Mouse (Mus musculus) MEL (cell line): ENCODE measurements around the gene Ppfia1. TPM values are rescaled to one million over a fixed set of nuclear protein-coding genes. Genes with fewer than 3 reads are reported as not detected.

ENCODE experiments used
- DNase-seq: peaks from one replicate; pipeline ENCODE4 v3.0.0; 2011; ENCODE audit warnings: low read depth, low spot score
- H3K27ac ChIP-seq: 2 replicates; pipeline ENCODE4 v1.5.1; 2012; ENCODE audit warnings: low read depth, mild to moderate bottlenecking, control low read depth, low read length, moderate library complexity; ENCODE audit not compliant: control insufficient read depth
- H3K27me3 ChIP-seq, 2 experiments: fragments of 150-350 bp in 1 of 2; sonication (generic) in 1 of 2; 2 replicates each; pipeline ENCODE4 v1.6.1; 2012; ENCODE audit warnings: low read length in 2 of 2, mild to moderate bottlenecking in 2 of 2, improper control_type of control experiment in 1 of 2, moderate library complexity in 1 of 2; ENCODE audit not compliant: insufficient read depth in 2 of 2, control insufficient read depth in 1 of 2
- H3K36me3 ChIP-seq, 2 experiments: 2 replicates each; pipeline ENCODE4 v1.6.1; 2012 to 2014; ENCODE audit warnings: low read length in 2 of 2, improper control_type of control experiment in 1 of 2, inconsistent platforms in 1 of 2, mild to moderate bottlenecking in 1 of 2; ENCODE audit not compliant: insufficient read depth in 2 of 2, control insufficient read depth in 1 of 2
- H3K4me1 ChIP-seq, 2 experiments: fragments of 150-350 bp in 1 of 2; sonication (generic) in 1 of 2; 2 replicates each; pipeline ENCODE4 v1.6.1; 2012; ENCODE audit warnings: low read length in 2 of 2, improper control_type of control experiment in 1 of 2, mild to moderate bottlenecking in 1 of 2; ENCODE audit not compliant: insufficient read depth in 2 of 2, control insufficient read depth in 1 of 2
- H3K4me3 ChIP-seq, 2 experiments: fragments of 150-350 bp in 1 of 2; sonication (generic) in 1 of 2; 2 replicates each; pipeline ENCODE4 v1.5.1; 2012; ENCODE audit warnings: low read depth in 2 of 2, low read length in 2 of 2, mild to moderate bottlenecking in 2 of 2, moderate library complexity in 2 of 2, control low read depth in 1 of 2, improper control_type of control experiment in 1 of 2; ENCODE audit not compliant: control insufficient read depth in 1 of 2, insufficient read depth in 1 of 2
- H3K79me2 ChIP-seq: 2 replicates; pipeline ENCODE4 v1.6.1; 2012; ENCODE audit warnings: mild to moderate bottlenecking, low read length, moderate library complexity; ENCODE audit not compliant: control insufficient read depth, poor library complexity, insufficient read depth
- H3K9ac ChIP-seq: 2 replicates; pipeline ENCODE4 v1.6.1; 2012; ENCODE audit warnings: low read depth, mild to moderate bottlenecking, control low read depth, low read length, moderate library complexity; ENCODE audit not compliant: control insufficient read depth, poor library complexity, severe bottlenecking
- H3K9me3 ChIP-seq: fragments of 150-350 bp; sonication (generic); replicated peaks from 2 replicates; pipeline ENCODE4 v1.6.1; 2012; ENCODE audit warnings: mild to moderate bottlenecking, low read length, improper control_type of control experiment, moderate library complexity; ENCODE audit not compliant: insufficient read depth
- BHLHE40 ChIP-seq: IDR thresholded peaks from 2 replicates; pipeline ENCODE4 v1.6.1; 2012; ENCODE audit warnings: low read depth, mild to moderate bottlenecking, inconsistent platforms, low read length, improper control_type of control experiment, borderline replicate concordance
- CHD1 ChIP-seq: IDR thresholded peaks from 2 replicates; pipeline ENCODE4 v1.6.1; 2012; ENCODE audit warnings: low read depth, mild to moderate bottlenecking, inconsistent platforms, low read length, improper control_type of control experiment
- CHD2 ChIP-seq: IDR thresholded peaks from 2 replicates; pipeline ENCODE4 v1.6.1; 2011; ENCODE audit warnings: low read length, improper control_type of control experiment
- CTCF ChIP-seq, 3 experiments: IDR thresholded peaks in 2 of 3; conservative IDR thresholded peaks in 1 of 3; 2 replicates each; pipeline ENCODE4 v1.5.1; 2011 to 2012; ENCODE audit warnings: low read length in 3 of 3, low read depth in 2 of 3, mild to moderate bottlenecking in 2 of 3, improper control_type of control experiment in 1 of 3, inconsistent platforms in 1 of 3, mixed read lengths in 1 of 3, moderate library complexity in 1 of 3; ENCODE audit not compliant: control insufficient read depth in 1 of 3, insufficient read depth in 1 of 3, poor library complexity in 1 of 3, severe bottlenecking in 1 of 3
- ELF1 ChIP-seq: IDR thresholded peaks from 2 replicates; pipeline ENCODE4 v1.6.1; 2014; ENCODE audit warnings: low read depth, mild to moderate bottlenecking, inconsistent platforms, low read length, improper control_type of control experiment, moderate library complexity
- EP300 ChIP-seq, 2 experiments: IDR thresholded peaks; 2 replicates each; pipeline ENCODE4 v1.6.1; 2011; ENCODE audit warnings: improper control_type of control experiment in 2 of 2, low read length in 2 of 2, low read depth in 1 of 2, mild to moderate bottlenecking in 1 of 2
- GABPA ChIP-seq: IDR thresholded peaks from 2 replicates; pipeline ENCODE4 v1.6.1; 2012; ENCODE audit warnings: low read depth, mild to moderate bottlenecking, inconsistent platforms, low read length, improper control_type of control experiment, moderate library complexity
- HCFC1 ChIP-seq: IDR thresholded peaks from 2 replicates; pipeline ENCODE4 v1.6.1; 2012; ENCODE audit warnings: low read depth, mild to moderate bottlenecking, inconsistent platforms, low read length, improper control_type of control experiment, moderate library complexity
- KAT2A ChIP-seq: conservative IDR thresholded peaks from 2 replicates; pipeline ENCODE4 v1.6.1; 2012; ENCODE audit warnings: low read depth, low read length, improper control_type of control experiment, inconsistent platforms
- MAFK ChIP-seq: IDR thresholded peaks from 2 replicates; pipeline ENCODE4 v1.6.1; 2011; ENCODE audit warnings: low read depth, mild to moderate bottlenecking, low read length, improper control_type of control experiment, borderline replicate concordance
- MAX ChIP-seq: IDR thresholded peaks from 2 replicates; pipeline ENCODE4 v1.6.1; 2011; ENCODE audit warnings: low read length, improper control_type of control experiment
- MAZ ChIP-seq: IDR thresholded peaks from 2 replicates; pipeline ENCODE4 v1.6.1; 2012; ENCODE audit warnings: low read depth, mild to moderate bottlenecking, inconsistent platforms, low read length, improper control_type of control experiment
- MEF2A ChIP-seq: IDR thresholded peaks from 2 replicates; pipeline ENCODE4 v1.6.1; 2014; ENCODE audit warnings: low read depth, mild to moderate bottlenecking, inconsistent platforms, low read length, improper control_type of control experiment; ENCODE audit not compliant: poor library complexity, insufficient replicate concordance, severe bottlenecking; ENCODE audit errors: extremely low read depth
- MXI1 ChIP-seq: IDR thresholded peaks from 2 replicates; pipeline ENCODE4 v1.6.1; 2011; ENCODE audit warnings: mild to moderate bottlenecking, low read depth, low read length, improper control_type of control experiment
- MYB ChIP-seq: IDR thresholded peaks from 2 replicates; pipeline ENCODE4 v1.6.1; 2011; ENCODE audit warnings: mild to moderate bottlenecking, low read depth, low read length, improper control_type of control experiment
- NELFE ChIP-seq: IDR thresholded peaks from 2 replicates; pipeline ENCODE4 v1.6.1; 2011; ENCODE audit warnings: low read depth, low read length, improper control_type of control experiment
- NRF1 ChIP-seq: IDR thresholded peaks from 2 replicates; pipeline ENCODE4 v1.6.1; 2014; ENCODE audit warnings: low read depth, mild to moderate bottlenecking, inconsistent platforms, low read length, improper control_type of control experiment, moderate library complexity; ENCODE audit not compliant: poor library complexity, insufficient read depth, severe bottlenecking
- POLR2A ChIP-seq, 2 experiments: IDR thresholded peaks; 2 replicates each; pipeline ENCODE4 v1.6.1; 2011 to 2012; ENCODE audit warnings: low read length in 2 of 2, mild to moderate bottlenecking in 2 of 2, control low read depth in 1 of 2, improper control_type of control experiment in 1 of 2, low read depth in 1 of 2, moderate library complexity in 1 of 2; ENCODE audit not compliant: control insufficient read depth in 1 of 2, insufficient read depth in 1 of 2, poor library complexity in 1 of 2
- POLR2AphosphoS2 ChIP-seq: IDR thresholded peaks from 2 replicates; pipeline ENCODE4 v1.6.1; 2011; ENCODE audit warnings: low read length, improper control_type of control experiment
- POLR2AphosphoS5 ChIP-seq: IDR thresholded peaks from 2 replicates; pipeline ENCODE4 v1.6.1; 2012; ENCODE audit warnings: low read depth, borderline replicate concordance, mild to moderate bottlenecking, inconsistent platforms, low read length, moderate library complexity, mixed read lengths
- RAD21 ChIP-seq: IDR thresholded peaks from 2 replicates; pipeline ENCODE4 v1.6.1; 2011; ENCODE audit warnings: mild to moderate bottlenecking, low read depth, low read length, improper control_type of control experiment
- RCOR1 ChIP-seq: IDR thresholded peaks from 2 replicates; pipeline ENCODE4 v1.6.1; 2012; ENCODE audit warnings: low read depth, mild to moderate bottlenecking, inconsistent platforms, low read length, improper control_type of control experiment
- SIN3A ChIP-seq: IDR thresholded peaks from 2 replicates; pipeline ENCODE4 v1.6.1; 2012; ENCODE audit warnings: low read length, improper control_type of control experiment, inconsistent platforms
- SMC3 ChIP-seq: IDR thresholded peaks from 2 replicates; pipeline ENCODE4 v1.6.1; 2011; ENCODE audit warnings: low read depth, low read length, improper control_type of control experiment
- TAL1 ChIP-seq: IDR thresholded peaks from 2 replicates; pipeline ENCODE4 v1.6.1; 2012; ENCODE audit warnings: mild to moderate bottlenecking, inconsistent platforms, low read length, moderate library complexity, mixed read lengths
- TCF12 ChIP-seq: IDR thresholded peaks from 2 replicates; pipeline ENCODE4 v1.6.1; 2014; ENCODE audit warnings: low read depth, mild to moderate bottlenecking, inconsistent platforms, low read length, improper control_type of control experiment, moderate library complexity
- UBTF ChIP-seq: IDR thresholded peaks from 2 replicates; pipeline ENCODE4 v1.6.1; 2012; ENCODE audit warnings: low read depth, mild to moderate bottlenecking, inconsistent platforms, low read length, improper control_type of control experiment, moderate library complexity, borderline replicate concordance; ENCODE audit not compliant: insufficient read depth
- USF1 ChIP-seq: IDR thresholded peaks from 2 replicates; pipeline ENCODE4 v1.6.1; 2014; ENCODE audit warnings: low read depth, mild to moderate bottlenecking, inconsistent platforms, low read length, improper control_type of control experiment, moderate library complexity
- ZC3H11A ChIP-seq: IDR thresholded peaks from 2 replicates; pipeline ENCODE4 v1.6.1; 2012; ENCODE audit warnings: low read depth, mild to moderate bottlenecking, inconsistent platforms, low read length, improper control_type of control experiment
- ZKSCAN1 ChIP-seq: IDR thresholded peaks from 2 replicates; pipeline ENCODE4 v1.6.1; 2012; ENCODE audit warnings: low read depth, mild to moderate bottlenecking, inconsistent platforms, low read length, improper control_type of control experiment, moderate library complexity
- ZMIZ1 ChIP-seq: IDR thresholded peaks from 2 replicates; pipeline ENCODE4 v1.6.1; 2012; ENCODE audit warnings: low read depth, mild to moderate bottlenecking, inconsistent platforms, low read length, improper control_type of control experiment, moderate library complexity
- ZNF384 ChIP-seq: IDR thresholded peaks from 2 replicates; pipeline ENCODE4 v1.6.1; 2012; ENCODE audit warnings: low read depth, mild to moderate bottlenecking, inconsistent platforms, low read length, improper control_type of control experiment
- polyA plus RNA-seq, 2 experiments: library from polyadenylated mRNA; stranded (reverse) in 1 of 2; unstranded in 1 of 2; fragments of >175 nt in 1 of 2; fragments of >200 nt in 1 of 2; gene quantifications; 2 replicates each; pipeline versions ENCODE4 v1.2.1 to v1.2.4; 2012; ENCODE audit warnings: low replicate concordance in 2 of 2, low read depth in 1 of 2; ENCODE audit not compliant: insufficient read length in 2 of 2, insufficient read depth in 1 of 2, missing spikeins in 1 of 2
- total RNA-seq: library from RNA; depleted of rRNA; stranded (reverse); fragments of 300-350 nt; gene quantifications from 2 replicates; pipeline ENCODE4 v1.2.3, GENCODE M21; 2012

Gene Ppfia1
- total and polyA plus RNA-seq, 3 experiments, result 38.5 to 53.1 TPM; not detected in 1

- H3K36me3 ChIP-seq, result peaks cover 9 to 20% of the 10 kb centered on the region in 2 experiments
These were observed 44.4 kb downstream of the Ppfia1 start for GRCm38 (mm10) chr7:144509090-144509489.

GRCm38 (mm10) chr7:144506807-144507206 is 46.7 kb downstream of the Ppfia1 start:
- no peaks in the 10 kb centered on the region for H3K79me2 ChIP-seq
- H3K4me3 ChIP-seq, result no peak overlapping the region
- peaks cover 12 to 17% of the 10 kb centered on the region in 2 experiments for H3K4me1 ChIP-seq
- peaks cover 6 to 20% of the 10 kb centered on the region in 2 experiments for H3K36me3 ChIP-seq
- H3K9me3 ChIP-seq, result no peaks in the 10 kb centered on the region
- no peaks in the 10 kb centered on the region for H3K27me3 ChIP-seq
- DNase-seq, result peak; percentile 64
- peak overlapping the region; percentile 37; the same call in 1 of the 2 replicates for H3K27ac ChIP-seq
- no peak overlapping the region for H3K9ac ChIP-seq
- TF ChIP-seq USF1, result no peak
- TF ChIP-seq SIN3A, result peak; percentile 86
- no peak for TF ChIP-seq GABPA
- peak; percentile 72 for TF ChIP-seq TAL1
- no peak for TF ChIP-seq CHD2
- TF ChIP-seq MAX, result no peak; the same call in 1 of the 2 replicates
- TF ChIP-seq MEF2A, result no peak
- TF ChIP-seq ZC3H11A, result no peak
- no peak for TF ChIP-seq NRF1
- TF ChIP-seq NELFE, result no peak
- no peak for TF ChIP-seq ELF1
- TF ChIP-seq MYB, result no peak; the same call in 1 of the 2 replicates
- TF ChIP-seq MXI1, result 0 out of 2 replicates have a peak, but pooled peaks have one; percentile 23
- no peak for TF ChIP-seq ZNF384
- peak; percentile 95 for TF ChIP-seq TCF12
- TF ChIP-seq CTCF (IDR thresholded peaks at IDR 0.05 in 2 of 3, conservative IDR thresholded peaks at IDR 0.05 in 1 of 3; ENCODE audit: control insufficient read depth in 1 of 3, insufficient read depth in 1 of 3, low read depth in 2 of 3, low read length in 3 of 3, poor library complexity in 1 of 3, severe bottlenecking in 1 of 3), result no peak
- TF ChIP-seq MAZ, result peak; percentile 89; the same call in 1 of the 2 replicates
- TF ChIP-seq MAFK, result peak; percentile 67; the same call in 1 of the 2 replicates
- no peak for TF ChIP-seq SMC3
- no peak for TF ChIP-seq KAT2A
- no peak for TF ChIP-seq RAD21
- no peak for TF ChIP-seq CHD1
- no peak for TF ChIP-seq UBTF
- TF ChIP-seq ZKSCAN1, result no peak
- no peak for TF ChIP-seq POLR2A (IDR thresholded peaks at IDR 0.05; ENCODE audit: control insufficient read depth in 1 of 2, insufficient read depth in 1 of 2, low read depth in 1 of 2, low read length in 2 of 2, poor library complexity in 1 of 2)
- TF ChIP-seq RCOR1, result peak; percentile 88
- no peak for TF ChIP-seq HCFC1

More at GRCm38 (mm10) chr7:144509090-144509489, 44.4 kb downstream of the Ppfia1 start:
- Histone ChIP-seq H3K79me2 (no peaks in the 10 kb centered on the region), H3K27me3 (no peaks in the 10 kb centered on the region), H3K4me1 (peaks cover 12 to 17% of the 10 kb centered on the region in 2 experiments), H3K27ac (no peak overlapping the region), H3K9ac (no peak overlapping the region), H3K9me3 (no peaks in the 10 kb centered on the region), H3K4me3 (no peak overlapping the region)
- TF ChIP-seq KAT2A (no peak), ZC3H11A (no peak), POLR2AphosphoS5 (no peak), SMC3 (no peak), CHD2 (no peak), RAD21 (no peak), CHD1 (no peak), EP300 (IDR thresholded peaks at IDR 0.05; ENCODE audit: low read depth in 1 of 2, low read length in 2 of 2) (no peak), NRF1 (no peak), USF1 (no peak), ZMIZ1 (no peak), ZKSCAN1 (no peak), POLR2AphosphoS2 (no peak), MAX (no peak), BHLHE40 (no peak)
- DNase-seq, result no peak
